Mouse (Mus musculus): Measurements from ENCODE around the gene Gm614. TPM values are rescaled to one million over a fixed set of nuclear protein-coding genes. Genes with fewer than 3 reads are reported as not detected.

Gm614 gene
- total RNA-seq (2021) = not detected

DNA sequence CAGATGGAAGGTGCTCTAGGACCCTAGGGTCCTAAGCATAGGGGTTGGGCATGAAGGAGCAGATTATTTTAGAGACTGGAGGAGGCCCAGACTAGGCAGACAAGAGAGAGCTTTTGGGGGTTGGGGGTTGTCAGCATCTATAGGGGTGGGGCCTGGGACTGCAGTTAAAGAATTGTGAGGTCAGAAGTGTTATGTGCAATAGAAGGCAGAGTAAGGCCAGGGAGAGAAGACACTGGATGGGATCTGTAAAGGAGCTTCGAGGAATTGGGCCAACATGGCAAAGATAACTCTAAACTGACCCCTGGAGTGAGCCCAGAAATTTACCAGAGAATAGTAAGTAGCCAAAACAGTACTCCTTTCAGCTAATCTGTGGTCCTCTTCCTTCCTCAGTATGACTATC lies at the start of gene Gm614:
TSS of gene Gm614 (minus strand) at position 101 of the 400 bp plus-strand sequence.
- DNase-seq (ENCODE audit: extremely low spot score in 1 of 2, low spot score in 1 of 2) = no peak

DNA sequence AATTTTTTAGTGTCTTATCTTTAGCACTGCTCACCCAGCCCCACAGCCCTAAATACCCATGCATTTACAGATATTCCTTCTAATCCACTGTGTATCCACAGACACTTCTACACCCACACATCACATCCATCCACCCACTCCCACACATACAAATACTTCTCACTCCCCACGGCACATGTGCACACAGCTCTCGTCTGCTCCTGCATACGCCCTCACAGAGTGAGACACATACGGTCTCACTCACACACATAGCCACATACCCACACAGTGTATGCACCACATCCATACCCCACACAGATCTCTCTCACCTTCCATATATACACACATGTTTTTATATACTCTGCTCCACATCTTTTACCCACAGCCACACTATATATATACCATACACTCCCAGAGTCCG lies 45.5 kb upstream of the Gm614 start:
- DNase-seq (ENCODE audit: extremely low spot score in 1 of 2, low spot score in 1 of 2) = no peak

DNA sequence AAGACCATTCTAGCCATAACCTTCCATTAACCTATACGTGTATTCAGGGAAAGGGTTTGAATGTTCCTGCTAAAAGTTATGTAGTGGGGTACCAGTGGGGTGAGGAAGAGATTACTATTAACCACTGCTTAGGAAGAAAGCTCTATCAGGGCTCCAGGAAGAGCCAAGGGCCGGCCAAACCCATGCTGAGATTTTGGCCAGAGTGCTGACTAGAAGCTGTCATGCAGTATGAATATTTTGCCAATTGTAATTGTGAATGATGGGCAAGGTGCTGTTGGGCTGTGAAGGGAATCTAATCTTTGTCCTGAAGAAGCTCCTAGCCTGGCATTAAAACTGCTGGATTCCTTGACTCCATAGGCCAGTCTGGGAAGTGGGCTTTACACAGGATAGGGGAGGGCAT lies 40.9 kb upstream of the Gm614 start:
- no peak for DNase-seq (ENCODE audit: extremely low spot score in 1 of 2, low spot score in 1 of 2)

DNA sequence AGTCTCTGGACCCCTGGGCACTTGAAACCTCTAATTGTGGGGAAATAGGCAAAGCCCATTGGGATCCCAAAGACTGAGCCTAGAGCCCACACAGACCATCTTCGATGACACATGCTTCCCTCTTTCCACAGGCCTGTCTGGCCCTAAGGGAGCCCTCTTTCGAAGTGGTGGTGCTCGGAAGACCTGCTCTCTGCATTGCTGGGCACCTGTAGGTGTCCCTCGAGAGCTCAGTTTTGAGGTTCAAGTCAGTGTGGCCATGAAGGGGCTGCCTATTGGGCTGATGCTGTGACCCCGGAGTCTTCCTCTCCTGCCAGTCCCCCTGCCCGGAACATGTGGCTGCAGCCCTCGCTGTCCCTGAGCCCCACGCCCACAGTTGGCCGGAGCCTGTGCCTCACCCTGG lies 37.9 kb upstream of the Gm614 start:
- no peak for DNase-seq (ENCODE audit: extremely low spot score in 1 of 2, low spot score in 1 of 2)

DNA sequence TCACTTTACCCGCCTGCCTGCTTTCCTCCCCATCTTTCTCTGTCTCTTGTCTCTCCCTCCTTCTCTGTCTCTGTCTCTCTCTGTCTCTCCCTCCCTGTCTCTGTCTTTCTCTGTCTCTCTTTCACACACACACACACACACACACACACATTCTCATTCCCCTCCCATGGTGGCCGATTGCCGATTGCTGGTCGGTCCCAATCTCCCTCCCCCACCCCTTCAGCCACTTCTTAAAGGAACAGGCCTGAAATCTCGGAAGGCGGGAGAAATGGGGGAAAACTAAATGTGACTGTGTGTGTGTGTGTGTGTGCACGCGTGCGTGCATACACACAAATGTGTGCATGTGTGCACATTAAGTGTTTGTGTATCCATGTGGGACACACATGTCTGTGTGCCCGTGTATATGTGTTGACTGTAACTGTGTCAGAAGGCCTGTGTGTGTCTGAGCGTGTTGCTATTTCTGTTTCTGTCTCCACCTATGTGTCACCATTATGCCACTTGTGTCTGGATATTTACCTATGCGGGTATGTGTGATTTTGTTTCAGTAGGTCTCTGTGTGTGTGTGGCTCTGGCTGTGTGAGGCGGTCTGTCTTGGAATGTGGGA lies 36.7 kb upstream of the Gm614 start:
- no peak for DNase-seq (ENCODE audit: extremely low spot score in 1 of 2, low spot score in 1 of 2)

DNA sequence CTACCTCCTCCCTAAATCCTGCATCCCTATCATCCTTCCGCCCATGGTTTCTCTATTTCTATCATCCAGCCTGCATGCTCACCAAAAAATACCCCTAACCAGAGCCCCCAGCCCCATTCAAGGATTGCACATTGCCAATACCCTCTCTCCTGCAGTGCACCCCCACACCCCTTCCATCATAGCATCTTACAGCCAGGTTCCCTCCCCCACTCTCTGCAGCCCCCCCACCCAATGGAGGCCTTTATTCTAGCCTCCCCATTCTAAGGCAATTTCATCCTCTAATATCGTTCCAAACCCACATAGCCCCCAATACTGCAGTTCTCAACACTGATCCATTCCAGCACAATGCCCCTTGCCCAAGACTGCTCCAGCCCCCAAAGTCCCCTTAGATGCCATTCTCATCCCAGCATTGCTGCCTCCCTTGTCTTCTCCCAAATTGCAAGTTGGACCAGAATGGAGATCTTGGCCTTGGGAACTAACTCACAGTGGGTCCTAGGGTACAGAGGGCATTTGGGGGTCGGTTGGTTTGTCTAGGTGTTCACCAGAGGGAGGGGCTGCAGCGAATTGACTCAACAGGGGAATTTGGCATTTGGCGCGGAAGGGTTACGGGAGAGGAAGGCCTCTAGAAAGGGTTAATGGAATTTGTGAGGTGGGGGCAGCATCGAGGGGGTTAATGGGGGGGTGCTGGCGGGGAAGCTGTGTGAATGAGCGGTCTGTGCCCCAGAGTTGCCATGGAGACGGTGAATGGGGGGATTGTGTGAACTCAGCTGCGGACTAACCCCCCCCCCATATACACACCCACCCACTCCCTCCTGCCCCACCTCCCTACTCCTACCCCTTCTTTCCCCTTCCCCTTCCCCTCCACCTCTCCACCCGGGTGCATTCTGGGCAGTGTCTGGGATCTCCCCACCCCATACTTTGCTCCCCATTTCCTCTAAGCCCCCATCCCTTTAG lies 36.0 kb upstream of the Gm614 start:
- DNase-seq (ENCODE audit: extremely low spot score in 1 of 2, low spot score in 1 of 2) = no peak

DNA sequence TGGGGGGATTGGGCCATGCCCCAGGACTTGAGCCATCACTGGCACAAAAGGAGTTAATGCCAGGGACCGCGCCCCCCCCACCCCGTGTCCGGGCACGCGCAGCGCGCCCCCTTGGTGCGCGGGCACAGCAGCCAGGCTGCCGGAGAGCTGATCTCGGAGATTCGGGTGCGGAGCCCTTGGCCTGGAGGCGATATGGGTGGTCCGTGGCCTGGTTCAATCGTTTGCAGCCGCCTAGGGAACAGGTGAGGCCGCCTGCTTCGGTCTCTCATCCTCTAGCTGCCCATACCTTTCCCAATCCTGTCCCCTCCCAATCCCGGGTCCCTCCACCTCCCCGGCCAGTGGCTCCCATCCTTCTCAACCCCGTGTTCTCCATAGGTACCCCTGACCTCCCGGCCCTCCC lies 35.3 kb upstream of the Gm614 start, which contains the start of gene Nlgn3:
TSS of gene Nlgn3 (plus strand) at position 114 of the 400 bp plus-strand sequence.
- DNase-seq (ENCODE audit: extremely low spot score in 1 of 2, low spot score in 1 of 2) = peak; percentile 39 to 46

DNA sequence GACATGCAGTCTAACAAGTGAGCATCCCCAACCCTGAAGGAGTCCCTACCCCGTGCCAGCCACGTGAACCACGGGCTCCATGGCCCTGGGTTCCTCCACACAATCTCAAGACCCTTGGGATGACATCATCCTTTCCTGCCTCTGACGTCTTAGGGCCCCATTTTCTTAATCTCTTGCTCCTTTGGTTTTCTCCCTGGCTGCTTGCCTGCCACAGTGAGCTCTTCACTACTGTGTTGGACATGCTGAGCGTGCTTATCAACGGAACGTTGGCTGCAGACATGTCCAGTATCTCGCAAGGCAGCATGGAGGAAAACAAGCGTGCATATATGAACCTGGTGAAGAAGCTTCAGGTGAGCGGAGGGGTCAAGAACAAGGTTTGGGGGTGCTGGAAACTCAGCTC lies 26.3 kb upstream of the Gm614 start:
- no peak for DNase-seq (ENCODE audit: extremely low spot score in 1 of 2, low spot score in 1 of 2)

DNA sequence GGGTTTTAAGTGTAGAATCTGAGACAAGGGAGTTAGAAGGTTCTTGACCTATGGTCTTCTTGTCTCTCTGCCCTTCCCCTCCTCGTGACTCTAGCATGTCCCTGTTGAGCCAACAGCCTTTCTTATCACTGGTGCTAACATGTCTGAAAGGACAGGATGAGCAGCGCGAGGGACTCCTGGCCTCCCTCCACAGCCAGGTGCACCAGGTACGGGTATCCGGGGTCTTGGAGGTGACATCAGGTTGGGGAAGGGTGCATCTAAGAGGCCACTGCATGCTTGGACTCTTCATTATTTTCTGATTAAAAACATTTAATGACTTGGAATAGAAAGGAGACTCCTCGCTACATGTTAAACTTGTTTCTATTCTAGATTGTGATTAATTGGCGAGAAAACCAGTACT lies 25.2 kb upstream of the Gm614 start:
- DNase-seq (ENCODE audit: extremely low spot score in 1 of 2, low spot score in 1 of 2) = no peak

DNA sequence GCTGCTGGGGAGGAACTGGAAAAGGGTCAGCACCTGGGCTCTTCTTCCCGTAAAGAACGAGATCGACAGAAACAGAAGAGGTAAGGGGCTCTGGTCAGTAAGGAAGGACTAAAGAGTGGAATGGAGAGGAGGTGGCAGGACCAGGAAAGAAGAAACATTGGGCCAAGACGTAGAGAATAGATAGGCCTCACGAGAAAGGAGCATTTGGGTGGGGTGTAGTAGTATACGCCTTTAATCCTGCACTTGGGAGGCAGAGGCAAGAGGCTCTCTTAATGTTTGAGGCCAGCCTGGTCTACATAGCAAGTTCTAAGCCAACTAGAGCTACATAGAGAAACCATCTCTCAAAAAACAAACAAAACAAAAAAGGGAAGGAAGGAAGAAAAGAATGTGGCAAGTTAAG lies 24.6 kb upstream of the Gm614 start:
- DNase-seq (ENCODE audit: extremely low spot score in 1 of 2, low spot score in 1 of 2) = no peak

DNA sequence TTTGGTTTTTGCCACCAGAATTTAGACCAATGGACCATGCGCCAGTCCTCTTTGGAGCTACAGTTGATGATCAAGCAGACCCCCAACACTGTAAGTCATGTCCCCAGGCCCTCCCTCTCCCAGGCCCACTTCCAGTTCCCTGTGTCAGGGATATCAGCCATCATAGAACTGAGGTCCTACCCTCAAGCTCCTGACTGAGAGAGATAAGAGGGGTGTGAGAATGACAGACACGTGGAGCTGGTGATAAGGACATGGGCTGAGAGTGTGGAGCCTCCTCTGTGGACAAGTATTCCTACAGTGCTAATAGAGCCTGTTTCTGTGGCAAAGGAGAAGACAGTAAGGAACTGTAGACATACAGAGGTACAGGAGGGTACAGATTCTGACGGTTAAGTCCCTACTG lies 23.8 kb upstream of the Gm614 start:
- DNase-seq (ENCODE audit: extremely low spot score in 1 of 2, low spot score in 1 of 2) = no peak

DNA sequence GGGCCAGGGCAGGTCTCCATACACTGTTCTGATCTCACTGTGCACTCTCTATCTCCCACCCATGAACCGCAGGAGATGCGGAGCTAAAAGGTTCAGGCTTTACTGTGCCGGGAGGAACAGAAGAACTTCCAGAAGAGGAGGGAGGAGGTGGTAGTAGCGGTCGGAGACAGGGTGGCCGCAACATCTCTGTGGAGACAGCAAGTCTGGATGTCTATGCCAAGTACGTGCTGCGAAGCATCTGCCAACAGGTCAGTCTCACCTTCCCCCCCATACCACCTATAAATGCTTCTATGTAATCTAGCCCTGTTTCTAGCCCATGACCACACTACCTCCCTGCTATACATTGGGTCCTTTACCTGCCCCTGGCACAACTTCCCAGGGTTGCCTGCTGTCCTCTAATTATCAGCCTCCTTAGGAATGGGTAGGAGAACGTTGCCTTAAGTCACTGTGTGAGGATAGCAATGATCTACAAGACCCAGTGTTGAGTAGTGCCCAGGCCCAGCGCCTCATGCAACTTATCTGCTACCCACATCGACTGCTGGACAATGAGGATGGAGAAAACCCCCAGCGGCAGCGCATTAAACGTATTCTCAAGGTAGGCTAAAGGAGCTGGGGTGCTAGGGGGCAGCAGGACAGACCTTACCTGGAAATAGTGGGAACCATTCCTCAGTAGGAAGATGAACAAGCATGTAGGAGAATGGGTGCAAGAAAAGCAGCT lies 22.3 kb upstream of the Gm614 start:
- DNase-seq (ENCODE audit: extremely low spot score in 1 of 2, low spot score in 1 of 2) = no peak

DNA sequence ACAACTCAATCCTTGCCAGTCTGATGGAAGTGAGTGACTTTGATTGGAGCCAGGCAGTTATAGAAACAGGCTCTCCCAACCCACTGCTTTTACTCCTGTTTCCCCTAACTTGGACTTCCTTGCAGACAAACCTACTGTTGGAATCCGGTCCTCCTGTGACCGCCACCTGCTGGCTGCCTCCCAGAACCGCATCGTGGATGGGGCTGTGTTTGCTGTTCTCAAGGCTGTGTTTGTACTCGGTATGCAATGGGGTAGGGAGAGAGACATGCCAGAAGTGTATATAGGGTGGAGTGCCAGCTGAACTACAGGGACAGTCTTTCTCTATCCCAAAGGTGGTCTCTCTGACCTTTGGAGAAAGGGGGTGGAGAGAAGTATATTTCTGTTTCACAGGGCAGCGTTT lies 21.7 kb upstream of the Gm614 start:
- peak in 1 of 2 experiments; percentile 61 for DNase-seq (ENCODE audit: extremely low spot score in 1 of 2, low spot score in 1 of 2)

DNA sequence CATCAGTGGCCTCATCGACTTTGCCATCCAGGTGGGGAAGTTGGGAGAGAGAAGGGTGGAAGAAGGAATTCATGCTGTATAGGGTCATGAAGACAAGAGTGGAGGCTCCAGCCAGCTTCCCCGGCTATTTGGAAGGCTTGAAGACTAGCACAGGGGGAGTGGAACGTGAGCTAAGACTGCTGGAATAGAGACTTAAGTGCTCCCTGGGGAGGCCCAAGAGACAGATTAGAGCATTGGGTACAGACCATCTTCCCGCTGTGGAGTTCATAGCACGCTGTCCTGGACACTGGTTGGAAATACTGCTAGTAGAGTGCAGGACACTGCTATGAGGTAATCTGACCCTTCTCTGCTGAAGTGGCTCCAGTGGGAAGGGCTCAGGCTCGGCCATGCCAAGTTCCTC lies 19.0 kb upstream of the Gm614 start:
- DNase-seq (ENCODE audit: extremely low spot score in 1 of 2, low spot score in 1 of 2) = no peak

DNA sequence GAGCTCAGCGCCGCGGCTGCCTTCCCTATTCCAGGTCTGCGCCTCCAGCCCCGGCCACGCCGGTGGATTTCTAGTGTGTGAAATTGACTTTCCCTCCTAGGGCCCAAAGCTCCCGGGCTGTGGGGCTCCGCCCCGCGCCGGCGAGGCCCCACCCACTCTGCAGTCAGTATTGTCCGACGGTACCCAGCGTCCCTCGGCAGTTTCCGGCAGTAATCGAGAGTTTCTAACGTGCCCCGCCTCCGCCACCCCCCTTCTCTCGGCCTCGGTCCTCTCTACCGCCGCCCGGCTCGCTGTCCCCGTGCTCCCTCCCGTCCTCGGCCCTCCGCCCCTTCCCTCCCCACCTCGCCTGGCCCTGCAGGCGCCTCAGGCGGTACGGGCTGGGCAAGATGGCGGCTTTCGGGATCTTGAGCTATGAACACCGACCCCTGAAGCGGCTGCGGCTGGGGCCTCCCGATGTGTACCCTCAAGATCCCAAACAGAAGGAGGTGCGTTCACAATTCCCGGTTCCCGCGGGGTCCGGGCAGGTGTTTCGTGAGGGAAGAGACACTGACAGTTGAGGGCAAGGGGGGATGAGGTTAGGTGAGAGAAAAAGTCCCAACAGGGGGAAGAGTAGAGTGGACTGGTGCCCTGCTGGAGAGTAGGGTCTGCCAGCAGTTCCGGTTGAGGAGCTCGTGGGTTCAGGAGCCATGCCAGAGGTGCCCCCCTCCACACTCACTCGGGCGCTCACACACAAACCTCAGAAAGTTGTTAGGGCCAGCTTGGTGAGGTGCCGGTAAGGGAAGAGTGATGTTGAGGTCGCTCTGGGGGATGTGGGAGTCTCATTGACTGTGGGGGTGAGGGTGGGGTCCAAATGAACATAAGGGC lies 10.3 kb upstream of the Gm614 start, which contains the start of gene Med12:
TSS of gene Med12 (plus strand) at position 156 of the 864 bp plus-strand sequence.
- peak; percentile 64 to 65 for DNase-seq (ENCODE audit: extremely low spot score in 1 of 2, low spot score in 1 of 2)

DNA sequence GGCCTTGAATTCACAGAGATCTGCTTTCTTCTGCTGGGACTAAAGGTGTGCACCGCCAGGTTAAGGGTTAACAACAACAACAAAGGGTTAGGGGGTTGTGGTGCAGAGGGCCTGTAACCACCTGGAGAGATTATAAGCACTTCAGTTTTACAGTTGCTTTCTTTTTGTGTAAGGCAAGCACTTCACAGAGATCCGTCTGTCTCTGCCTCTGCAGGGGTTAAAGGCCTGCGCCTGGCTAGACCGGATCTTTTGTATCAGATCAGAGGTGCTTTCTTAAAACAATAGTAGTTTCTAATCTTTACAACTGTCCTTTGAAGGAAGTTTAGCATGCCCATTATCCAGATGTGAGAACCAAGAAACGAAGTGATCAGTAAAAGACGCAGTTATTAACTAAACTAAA lies 9.6 kb upstream of the Gm614 start:
- no peak for DNase-seq (ENCODE audit: extremely low spot score in 1 of 2, low spot score in 1 of 2)

DNA sequence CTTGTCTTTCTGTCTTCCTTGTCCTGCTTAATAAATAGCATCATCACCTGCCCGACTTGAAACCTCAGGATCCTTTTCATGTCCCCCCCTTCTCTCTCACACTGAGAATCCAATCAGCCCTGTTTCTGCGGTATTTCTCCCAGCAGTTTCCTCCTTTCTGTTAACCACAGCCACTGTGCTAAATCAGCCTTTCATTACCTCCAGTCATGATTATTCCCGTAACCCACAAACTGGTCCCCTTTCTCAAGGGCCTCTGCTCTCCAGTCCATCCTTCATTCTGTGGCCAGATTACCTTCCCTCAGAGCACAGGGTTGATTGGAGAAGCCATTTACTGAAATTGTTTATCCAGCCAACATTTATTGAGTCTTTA lies 4.9 kb upstream of the Gm614 start, which contains the start of gene Gm20489:
TSS of gene Gm20489 (minus strand) at position 269 of the 370 bp plus-strand sequence.
- no peak for DNase-seq (ENCODE audit: extremely low spot score in 1 of 2, low spot score in 1 of 2)

DNA sequence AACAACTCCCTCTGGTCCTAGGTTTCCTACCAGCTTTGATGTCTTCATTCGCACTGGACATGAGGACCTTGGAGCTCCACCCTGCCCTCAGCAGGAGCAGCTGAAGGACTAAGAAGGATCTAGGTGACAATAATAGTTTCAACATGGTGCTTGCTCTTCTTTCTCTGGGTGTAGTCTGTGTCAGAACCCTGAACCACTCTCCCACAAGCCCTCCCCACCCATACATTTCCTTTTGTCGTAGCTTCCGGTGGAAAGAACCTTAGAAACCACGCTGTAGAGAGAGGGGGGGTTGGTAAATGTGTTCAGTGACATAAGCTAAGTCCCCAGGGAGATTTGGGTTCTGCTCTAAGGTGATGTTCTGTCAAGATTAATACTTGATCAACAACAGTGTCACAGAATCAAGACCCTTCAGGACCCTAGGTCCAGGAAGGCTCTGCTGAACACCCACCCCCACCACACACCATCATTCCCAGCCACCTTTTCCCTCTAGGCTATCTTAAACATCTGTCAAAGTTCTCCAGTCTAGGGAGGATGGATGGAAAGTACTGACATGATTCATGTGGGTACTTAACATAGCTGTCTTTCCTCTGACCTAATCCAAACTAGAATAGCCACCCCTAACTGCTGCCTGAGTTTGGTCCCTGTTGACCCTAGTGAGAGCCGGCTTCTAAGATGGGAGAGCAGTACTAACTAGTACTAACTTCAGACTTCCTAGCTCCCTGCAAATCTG lies 4.4 kb upstream of the Gm614 start, which contains the start of gene Il2rg:
TSS of gene Il2rg (minus strand) at position 231 of the 730 bp plus-strand sequence.
- no peak for DNase-seq (ENCODE audit: extremely low spot score in 1 of 2, low spot score in 1 of 2)

DNA sequence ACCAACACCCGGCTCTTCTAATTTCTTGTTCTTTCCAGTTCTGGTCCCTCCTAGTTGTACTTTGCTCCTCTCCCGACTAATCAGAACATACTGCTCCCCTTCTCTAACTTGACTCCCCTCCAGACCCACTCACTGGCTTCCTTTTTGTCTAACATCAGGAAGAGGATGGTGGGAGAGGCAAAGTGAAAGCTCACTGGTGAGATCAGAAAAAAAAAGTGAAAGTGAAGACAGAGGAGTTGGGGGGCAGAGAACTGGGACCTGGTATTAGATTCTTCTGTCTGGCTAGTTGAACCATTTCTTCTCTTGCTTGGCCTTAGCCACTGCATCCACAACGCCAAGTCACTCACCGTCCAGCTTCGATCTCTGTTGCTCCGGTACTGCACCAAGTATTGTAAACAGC lies 2.8 kb upstream of the Gm614 start:
- no peak for DNase-seq (ENCODE audit: extremely low spot score in 1 of 2, low spot score in 1 of 2)
